Mouse (Mus musculus) retina, adult 2 months (tissue): ENCODE data around the gene Soga1.

Experiments used
- DNase-seq: peaks from one replicate; pipeline ENCODE4 v3.0.0-alpha.2; 2012; ENCODE audit warnings: low read depth, low spot score

The Soga1 gene

GRCm38 (mm10) chr2:157081331-157081730 lies 2.3 kb upstream of the Soga1 start:
- DNase-seq = no peak

GRCm38 (mm10) chr2:157079701-157080180 lies 687 bp upstream of the Soga1 start:
- no peak for DNase-seq

- no peak for DNase-seq
Observed at GRCm38 (mm10) chr2:157078059-157078792, 828 bp downstream of the Soga1 start.

- DNase-seq = no peak
Observed at GRCm38 (mm10) chr2:157077641-157078058, 1.4 kb downstream of the Soga1 start.

GRCm38 (mm10) chr2:157077160-157077559 lies 1.9 kb downstream of the Soga1 start:
- no peak for DNase-seq

GRCm38 (mm10) chr2:157076585-157076984 lies 2.5 kb downstream of the Soga1 start:
- no peak for DNase-seq

GRCm38 (mm10) chr2:157075685-157076084 lies 3.4 kb downstream of the Soga1 start:
- DNase-seq = no peak

- no peak for DNase-seq
Observed at GRCm38 (mm10) chr2:157075226-157075625, 3.8 kb downstream of the Soga1 start.

- DNase-seq = no peak
Observed at GRCm38 (mm10) chr2:157074772-157075171, 4.3 kb downstream of the Soga1 start.

GRCm38 (mm10) chr2:157074186-157074724 lies 4.8 kb downstream of the Soga1 start:
- no peak for DNase-seq

- no peak for DNase-seq
Observed at GRCm38 (mm10) chr2:157073378-157074052, 5.5 kb downstream of the Soga1 start.

- DNase-seq = no peak
Observed at GRCm38 (mm10) chr2:157072316-157072990, 6.6 kb downstream of the Soga1 start.

GRCm38 (mm10) chr2:157071556-157071955 lies 7.5 kb downstream of the Soga1 start:
- DNase-seq = no peak

GRCm38 (mm10) chr2:157070365-157070764 lies 8.7 kb downstream of the Soga1 start:
- DNase-seq = no peak

- DNase-seq = no peak
Observed at GRCm38 (mm10) chr2:157069755-157070315, 9.2 kb downstream of the Soga1 start.

- DNase-seq = no peak
Observed at GRCm38 (mm10) chr2:157069355-157069735, 9.7 kb downstream of the Soga1 start.

- no peak for DNase-seq
Observed at GRCm38 (mm10) chr2:157068701-157069354, 10.2 kb downstream of the Soga1 start.

- no peak for DNase-seq
Observed at GRCm38 (mm10) chr2:157066731-157067430, 12.2 kb downstream of the Soga1 start.

- DNase-seq = no peak
Observed at GRCm38 (mm10) chr2:157065879-157066226, 13.2 kb downstream of the Soga1 start.

GRCm38 (mm10) chr2:157064978-157065878 lies 13.8 kb downstream of the Soga1 start:
- no peak for DNase-seq
